In the genomic region with DNA sequence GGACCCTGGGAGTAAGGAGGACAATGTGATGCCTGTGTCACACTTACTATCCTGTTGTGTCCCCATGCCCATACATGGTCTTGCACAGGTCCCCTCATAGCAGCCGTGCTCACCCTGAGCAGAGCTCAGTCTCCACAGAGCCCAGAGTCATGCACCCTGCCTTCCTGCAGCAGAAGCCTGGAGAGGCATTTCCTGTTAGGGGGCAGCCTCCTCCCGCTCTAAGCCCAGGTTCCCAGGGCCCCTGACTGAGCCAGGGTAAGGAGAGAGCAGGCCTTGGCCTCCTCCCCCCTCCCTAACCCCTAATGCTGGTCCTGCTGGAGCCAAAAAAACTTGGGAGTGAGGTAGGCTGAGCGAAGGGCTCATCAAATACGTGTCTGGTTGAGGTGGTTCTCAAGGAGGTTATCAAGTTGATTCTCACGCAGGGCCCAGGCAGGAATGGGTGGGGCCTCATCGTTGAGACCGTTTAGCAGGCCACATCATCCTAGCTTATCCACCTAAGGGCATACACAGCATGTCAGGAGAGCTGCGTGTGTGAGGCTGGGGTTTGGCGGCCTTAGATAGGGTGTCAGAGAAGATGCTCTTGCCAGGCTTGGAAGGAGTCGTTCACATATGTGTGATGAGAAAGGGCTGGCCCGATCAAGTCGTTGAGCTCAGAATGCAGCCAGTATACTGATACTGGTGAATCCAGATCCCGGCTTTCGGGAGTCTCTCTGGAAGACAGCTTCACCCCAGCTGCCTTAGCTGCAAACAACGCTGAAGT, we compare ENCODE assay signal across 8 mouse cellular contexts. TPM values are rescaled to one million over a fixed set of nuclear protein-coding genes. Genes with fewer than 3 reads are reported as not detected.
DNase-seq lines count a peak whose midpoint lies in the region; ATAC-seq lines count a peak whose summit lies in the region.

No protein-coding gene starts in this region.

- H3K9ac ChIP-seq in heart, embryonic 12.5 days = peak overlapping the region; percentile 46; the same call in 1 of the 2 replicates
- H3K9ac ChIP-seq in hindbrain, embryonic 13.5 days = peak overlapping the region; percentile 79

- peaks cover 62% of the 10 kb centered on the region for H3K4me1 ChIP-seq in heart, embryonic 12.5 days (replicated peaks)
- peaks cover 45% of the 10 kb centered on the region for H3K4me1 ChIP-seq in hindbrain, embryonic 13.5 days (replicated peaks)
- H3K4me1 ChIP-seq in midbrain, embryonic 10.5 days = peaks cover 49% of the 10 kb centered on the region

- peak overlapping the region; percentile 58 for H3K4me3 ChIP-seq in heart, embryonic 12.5 days
- peak overlapping the region; percentile 45 for H3K4me3 ChIP-seq in hindbrain, embryonic 13.5 days
- peak overlapping the region; percentile 52 for H3K4me3 ChIP-seq in midbrain, embryonic 10.5 days

- no peaks in the 10 kb centered on the region for H3K9me3 ChIP-seq in heart, embryonic 12.5 days (replicated peaks)
- no peaks in the 10 kb centered on the region for H3K9me3 ChIP-seq in hindbrain, embryonic 13.5 days
- H3K9me3 ChIP-seq in midbrain, embryonic 10.5 days (replicated peaks) = no peaks in the 10 kb centered on the region

- 6% methylated on average over 15 of the region's 15 CpGs for WGBS in heart, embryonic 12.5 days
- 15% methylated on average over 15 of the region's 15 CpGs for WGBS in hindbrain, embryonic 13.5 days
- 9% methylated on average over 15 of the region's 15 CpGs for WGBS in midbrain, embryonic 10.5 days

- intact Hi-C loops in heart, postnatal 25 days (cut with DNase I) = no loop called here

- H3K36me3 ChIP-seq in heart, embryonic 12.5 days = no peaks in the 10 kb centered on the region
- H3K36me3 ChIP-seq in hindbrain, embryonic 13.5 days = no peaks in the 10 kb centered on the region
- no peaks in the 10 kb centered on the region for H3K36me3 ChIP-seq in midbrain, embryonic 10.5 days

- peak; percentile 16; the same call in 1 of the 2 replicates for ATAC-seq in heart, embryonic 12.5 days (ENCODE audit: insufficient number of reproducible peaks, low FRiP score)
- no peak for ATAC-seq in hindbrain, embryonic 13.5 days (ENCODE audit: low FRiP score)

- H3K4me2 ChIP-seq in heart, embryonic 12.5 days = peak overlapping the region; percentile 96
- peak overlapping the region; percentile 76 for H3K4me2 ChIP-seq in hindbrain, embryonic 13.5 days

- no peak for DNase-seq in heart, postnatal 25 days (ENCODE audit: low spot score)
- peak; percentile 40 for DNase-seq in embryo, embryonic 9.5 days (ENCODE audit: extremely low spot score)
- no peak for DNase-seq in midbrain, embryonic 10.5 days (ENCODE audit: low spot score)
- DNase-seq in layer of hippocampus, postnatal 14 days (ENCODE audit: low spot score in 2 of 2) = no peak
- no peak for DNase-seq in kidney, adult 18-20 months
- no peak for DNase-seq in ovary, postnatal 10 days (ENCODE audit: low spot score)

- H3K27ac ChIP-seq in heart, embryonic 12.5 days (ENCODE audit: poor library complexity, severe bottlenecking) = peak overlapping the region; percentile 72
- H3K27ac ChIP-seq in hindbrain, embryonic 13.5 days = peak overlapping the region; percentile 45; the same call in 1 of the 2 replicates
- peak overlapping the region; percentile 74; the same call in 1 of the 2 replicates for H3K27ac ChIP-seq in midbrain, embryonic 10.5 days (replicated peaks)

- peaks cover 19% of the 10 kb centered on the region for H3K27me3 ChIP-seq in heart, embryonic 12.5 days (replicated peaks)
- peaks cover 61% of the 10 kb centered on the region for H3K27me3 ChIP-seq in hindbrain, embryonic 13.5 days
- peaks cover 65% of the 10 kb centered on the region for H3K27me3 ChIP-seq in midbrain, embryonic 10.5 days (ENCODE audit: low read depth, poor library complexity, severe bottlenecking)

RNA-seq across cellular contexts. Expression of gene Cd248, which starts 0.7 kb away (rescaled TPM):
- 21.4 and 23.0 TPM in 2 replicates for polyA plus RNA-seq in heart, embryonic 12.5 days (2016; fragmentation: Nextera tagmentation; extraction: Ambion mirVana)
- total RNA-seq in heart, postnatal 25 days (2021) = 10 to 100 TPM; 15.3 to 16.1 TPM
- 19.1 and 20.4 TPM in 2 replicates for polyA plus RNA-seq in hindbrain, embryonic 13.5 days (2015; fragmentation: Nextera tagmentation; extraction: Ambion mirVana)
- 25.3 and 34.1 TPM in 2 replicates for polyA plus RNA-seq in midbrain, embryonic 10.5 days (2016; fragmentation: Nextera tagmentation; extraction: Ambion mirVana)
- total RNA-seq in layer of hippocampus, postnatal 14 days (2021) = 1 to 10 TPM; 6.5 to 7.7 TPM

RNA-seq across cellular contexts. Expression of gene Rin1, which starts 16.9 kb away (rescaled TPM):
- polyA plus RNA-seq in heart, embryonic 12.5 days (2016; fragmentation: Nextera tagmentation; extraction: Ambion mirVana) = 4.7 and 6.2 TPM in 2 replicates
- total RNA-seq in heart, postnatal 25 days (2021) = 1 to 10 TPM; 1.6 to 3.4 TPM
- 1.1 and 1.5 TPM in 2 replicates for polyA plus RNA-seq in hindbrain, embryonic 13.5 days (2015; fragmentation: Nextera tagmentation; extraction: Ambion mirVana)
- polyA plus RNA-seq in midbrain, embryonic 10.5 days (2016; fragmentation: Nextera tagmentation; extraction: Ambion mirVana) = 2.5 and 2.8 TPM in 2 replicates
- total RNA-seq in layer of hippocampus, postnatal 14 days (2021) = 10 to 100 TPM; 68.7 to 72.6 TPM

RNA-seq across cellular contexts. Expression of gene Tmem151a, which starts 18.1 kb away (rescaled TPM):
- polyA plus RNA-seq in heart, embryonic 12.5 days (2016; fragmentation: Nextera tagmentation; extraction: Ambion mirVana) = 4.4 TPM in 2 replicates
- total RNA-seq in heart, postnatal 25 days (2021) = 1 to 10 TPM; 4.0 to 4.8 TPM
- 6.2 and 8.4 TPM in 2 replicates for polyA plus RNA-seq in hindbrain, embryonic 13.5 days (2015; fragmentation: Nextera tagmentation; extraction: Ambion mirVana)
- polyA plus RNA-seq in midbrain, embryonic 10.5 days (2016; fragmentation: Nextera tagmentation; extraction: Ambion mirVana) = 0.97 and 1.0 TPM in 2 replicates
- total RNA-seq in layer of hippocampus, postnatal 14 days (2021) = 100 to 1,000 TPM; 133 to 135 TPM

RNA-seq across cellular contexts. Expression of gene Yif1a, which starts 21.1 kb away (rescaled TPM):
- polyA plus RNA-seq in heart, embryonic 12.5 days (2016; fragmentation: Nextera tagmentation; extraction: Ambion mirVana) = 76.0 and 82.8 TPM in 2 replicates
- total RNA-seq in heart, postnatal 25 days (2021) = 10 to 100 TPM; 91.5 to 92.6 TPM
- 57.6 and 58.2 TPM in 2 replicates for polyA plus RNA-seq in hindbrain, embryonic 13.5 days (2015; fragmentation: Nextera tagmentation; extraction: Ambion mirVana)
- polyA plus RNA-seq in midbrain, embryonic 10.5 days (2016; fragmentation: Nextera tagmentation; extraction: Ambion mirVana) = 85.1 and 90.7 TPM in 2 replicates
- total RNA-seq in layer of hippocampus, postnatal 14 days (2021) = 10 to 100 TPM; 25.8 to 28.0 TPM

RNA-seq across cellular contexts. Expression of gene Brms1, which starts 26.1 kb away (rescaled TPM):
- polyA plus RNA-seq in heart, embryonic 12.5 days (2016; fragmentation: Nextera tagmentation; extraction: Ambion mirVana) = 28.1 and 28.3 TPM in 2 replicates
- total RNA-seq in heart, postnatal 25 days (2021) = 10 to 100 TPM; 11.4 to 12.3 TPM
- polyA plus RNA-seq in hindbrain, embryonic 13.5 days (2015; fragmentation: Nextera tagmentation; extraction: Ambion mirVana) = 46.0 and 48.2 TPM in 2 replicates
- polyA plus RNA-seq in midbrain, embryonic 10.5 days (2016; fragmentation: Nextera tagmentation; extraction: Ambion mirVana) = 83.2 and 85.6 TPM in 2 replicates
- 10 to 100 TPM; 10.8 to 12.9 TPM for total RNA-seq in layer of hippocampus, postnatal 14 days (2021)
